Mouse (Mus musculus) brain, embryonic 14.5 days (tissue): ENCODE data around the gene Sept11.

Experiments
- CTCF ChIP-seq: fragments of 200-500 bp; IDR thresholded peaks from 2 replicates; pipeline ENCODE4 v1.5.1; 2012; ENCODE audit warnings: inconsistent platforms, mild to moderate bottlenecking, moderate library complexity, borderline replicate concordance; ENCODE audit not compliant: insufficient read depth, insufficient read length; ENCODE audit errors: extremely low read depth
- POLR2A ChIP-seq: fragments of 200-500 bp; IDR thresholded peaks from 2 replicates; pipeline ENCODE4 v1.6.1; 2012; ENCODE audit warnings: mild to moderate bottlenecking, inconsistent platforms, borderline replicate concordance; ENCODE audit not compliant: poor library complexity, insufficient read depth, insufficient read length, severe bottlenecking; ENCODE audit errors: extremely low read depth

GRCm38 (mm10) chr5:93174675-93175074 is 81.4 kb downstream of the Sept11 start:
- TF ChIP-seq POLR2A (no peak), CTCF (no peak)
